Mouse (Mus musculus) gastrocnemius, adult 18-20 months (tissue): ENCODE data around the gene Hba-x. TPM values are rescaled to one million over a fixed set of nuclear protein-coding genes. Genes with fewer than 3 reads are reported as not detected.
A peak's percentile ranks its signal among the peaks of the same experiment; 100 is the strongest.

ENCODE experiments used
- DNase-seq: peaks from one replicate; pipeline ENCODE4 v3.0.0; 2021; ENCODE audit warnings: low spot score
- total RNA-seq, 2 experiments: library from RNA; stranded (reverse); gene quantifications; 2 replicates each; pipeline ENCODE4 v1.2.3; 2021

Hba-x gene
- total RNA-seq, 2 experiments from 2014 or later: not detected

DNA sequence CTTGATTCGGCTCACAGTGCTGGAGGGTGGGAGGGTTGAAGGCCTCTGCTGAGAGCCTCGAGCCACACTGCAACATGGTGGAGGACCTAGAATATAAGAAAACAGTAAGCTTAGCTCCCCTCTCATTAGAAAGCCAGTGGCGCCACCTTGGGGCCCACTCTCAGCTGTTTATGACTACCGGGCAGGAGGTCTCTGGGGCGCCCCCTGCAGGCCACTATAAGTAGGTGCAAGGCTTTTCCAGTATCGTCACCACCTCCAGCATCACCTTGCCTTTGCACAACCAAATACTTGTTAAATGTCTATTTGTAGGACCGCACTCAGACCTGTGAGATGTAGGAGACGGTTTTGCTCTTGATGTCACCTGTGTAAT is 45.0 kb downstream of the Hba-x start:
- DNase-seq: peak; percentile 45

GRCm38 (mm10) chr11:32324609-32325008 is 48.4 kb downstream of the Hba-x start:
- DNase-seq: peak; percentile 86

Other genes with a start within 250 kb of the Hba-x start
- gene Il9r, start 76.1 kb upstream of the Hba-x start, total RNA-seq: not detected
- gene Snrnp25, start 71.0 kb upstream of the Hba-x start, total RNA-seq: 10 to 100 TPM in 1 of 2 experiments, 1 to 10 TPM in 1; 9.3 to 12.1 TPM
- gene Rhbdf1, start 54.1 kb upstream of the Hba-x start, total RNA-seq: 10 to 100 TPM; 17.8 to 17.9 TPM
- gene Mpg, start 49.9 kb upstream of the Hba-x start, total RNA-seq: 1 to 10 TPM; 4.1 to 4.4 TPM
- gene Nprl3, start 8.7 kb upstream of the Hba-x start, total RNA-seq: 10 to 100 TPM; 20.1 to 27.4 TPM
- 100 to 1,000 TPM; 316 to 399 TPM for gene Hba-a1, start 7.1 kb downstream of the Hba-x start, total RNA-seq
- not detected for gene Hbq1b, start 10.6 kb downstream of the Hba-x start, total RNA-seq
- 100 to 1,000 TPM; 266 to 304 TPM for gene Hba-a2, start 20.1 kb downstream of the Hba-x start, total RNA-seq
- not detected for gene Hbq1a, start 23.7 kb downstream of the Hba-x start, total RNA-seq
- 1 to 10 TPM; 4.2 to 4.6 TPM for gene Sh3pxd2b, start 71.4 kb downstream of the Hba-x start, total RNA-seq
- 1 to 10 TPM; 7.2 to 7.7 TPM for gene Ubtd2, start 179.0 kb downstream of the Hba-x start, total RNA-seq